Mouse (Mus musculus) liver, embryonic 11.5 days (tissue): ENCODE results near the gene Eml6. TPM values are rescaled to one million over a fixed set of nuclear protein-coding genes. Genes with fewer than 3 reads are reported as not detected.
A peak's percentile ranks its signal among the peaks of the same experiment; 100 is the strongest.

Experiments
- ATAC-seq: fragments of 200-750 bp; cut with Nextera tagmentation; replicated peaks from 2 replicates; pipeline ENCODE4 v1.8.0; 2017; ENCODE audit warnings: moderate number of reproducible peaks, mild to moderate bottlenecking, moderate TSS enrichment, moderate library complexity; ENCODE audit not compliant: low FRiP score
- DNase-seq: peaks from one replicate; pipeline ENCODE4 v3.0.0-alpha.2; 2017; ENCODE audit warnings: low spot score
- H3K27ac ChIP-seq: fragments of 300-500 bp; sonication (generic); 2 replicates; pipeline ENCODE4 v1.5.1; 2014; ENCODE audit warnings: mild to moderate bottlenecking, low read depth, low read length, control low read depth
- H3K27me3 ChIP-seq: fragments of 300-500 bp; sonication (generic); replicated peaks from 2 replicates; pipeline ENCODE4 v1.6.1; 2014; ENCODE audit warnings: low read length, mixed read lengths; ENCODE audit not compliant: control insufficient read depth, insufficient read depth
- H3K36me3 ChIP-seq: fragments of 300-500 bp; sonication (generic); 2 replicates; pipeline ENCODE4 v1.6.1; 2014; ENCODE audit warnings: mild to moderate bottlenecking, low read length, moderate library complexity, mixed read lengths; ENCODE audit not compliant: control insufficient read depth, insufficient read depth
- H3K4me1 ChIP-seq: fragments of 300-500 bp; sonication (generic); replicated peaks from 2 replicates; pipeline ENCODE4 v1.6.1; 2014; ENCODE audit warnings: low read length, mixed read lengths; ENCODE audit not compliant: control insufficient read depth, insufficient read depth
- H3K4me2 ChIP-seq: fragments of 300-500 bp; sonication (generic); 2 replicates; pipeline ENCODE4 v1.6.1; 2014; ENCODE audit warnings: mild to moderate bottlenecking, control low read depth, moderate library complexity
- H3K4me3 ChIP-seq: fragments of 300-500 bp; sonication (generic); 2 replicates; pipeline ENCODE4 v1.5.1; 2014; ENCODE audit warnings: low read depth, low read length, control low read depth
- H3K9ac ChIP-seq: fragments of 300-500 bp; sonication (generic); 2 replicates; pipeline ENCODE4 v1.6.1; 2014; ENCODE audit warnings: low read depth, low read length, control low read depth
- H3K9me3 ChIP-seq: fragments of 300-500 bp; sonication (generic); 2 replicates; pipeline ENCODE4 v1.6.1; 2016; ENCODE audit warnings: low read length, inconsistent platforms, mixed read lengths; ENCODE audit not compliant: control insufficient read depth
- WGBS: fragments of 180-500 bp; shearing (Covaris S2); extraction: QIAGEN DNeasy Blood & Tissue Kit; methylation state at CpG from one replicate; pipeline ENCODE4 v1.1.7; 2014; 5-methylcytosine and 5-hydroxymethylcytosine counted together
- polyA plus RNA-seq: library from polyadenylated mRNA; unstranded; fragments of >200 nt; fragmentation: Nextera tagmentation; extraction: Ambion mirVana; gene quantifications from 2 replicates; pipeline ENCODE4 v1.2.1, GENCODE M21; 2014

Eml6 gene
- polyA plus RNA-seq: 0.22 and 0.25 TPM in 2 replicates

GRCm38 (mm10) chr11:30025835-30026472, at the start of gene Eml6:
Eml6 (minus strand) TSS chr11:30026033.
- Histone ChIP-seq H3K9ac (peak within 1 kb of the TSS; percentile 50; the same call in 1 of the 2 replicates), H3K27ac (no peak within 1 kb of the TSS), H3K27me3 (peaks cover 31% of the 10 kb centered on the region), H3K4me1 (no peaks in the 10 kb centered on the region; the same call in 1 of the 2 replicates), H3K4me2 (peak within 1 kb of the TSS; percentile 89), H3K4me3 (peak within 1 kb of the TSS; percentile 61), H3K36me3 (no peaks in the 10 kb centered on the region), H3K9me3 (no peaks in the 10 kb centered on the region)
- peak; percentile 84 for DNase-seq
- 1% methylated on average over 39 of the region's 39 CpGs for WGBS
- peak; percentile 97 for ATAC-seq

GRCm38 (mm10) chr11:30057299-30057698, 31.5 kb upstream of the Eml6 start:
- no peak for DNase-seq
- no peak overlapping the region for H3K4me2 ChIP-seq

DNA sequence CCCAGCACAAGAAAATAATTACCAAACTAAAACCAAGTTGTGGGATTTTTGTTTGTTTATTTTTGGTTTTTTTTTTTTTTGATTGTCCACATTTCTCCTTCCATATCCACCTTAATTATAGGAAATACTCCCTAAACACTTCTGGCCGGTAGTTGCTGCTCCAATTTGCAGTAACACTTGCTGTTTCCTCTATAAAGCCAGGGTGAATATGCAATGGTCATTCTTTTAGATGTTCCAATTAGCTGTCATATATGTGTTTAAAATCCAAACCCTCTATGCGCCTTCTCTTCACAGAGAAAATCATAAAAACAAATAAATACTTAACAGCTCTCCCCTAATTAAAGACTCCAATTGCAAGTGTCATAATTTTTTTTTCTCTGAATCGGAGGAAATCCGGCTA, 689 bp downstream of the Eml6 start:
- H3K9me3 ChIP-seq: no peaks in the 10 kb centered on the region
- no peaks in the 10 kb centered on the region for H3K36me3 ChIP-seq
- ATAC-seq (no peak), DNase-seq (no peak)
- peak overlapping the region; percentile 61 for H3K4me3 ChIP-seq
- peak overlapping the region; percentile 89 for H3K4me2 ChIP-seq
- peaks cover 31% of the 10 kb centered on the region for H3K27me3 ChIP-seq
- WGBS: 8% methylated on average over 4 of the region's 4 CpGs
- H3K4me1 ChIP-seq: no peaks in the 10 kb centered on the region; the same call in 1 of the 2 replicates
- H3K9ac ChIP-seq: no peak overlapping the region
- H3K27ac ChIP-seq: no peak overlapping the region

More at GRCm38 (mm10) chr11:30057299-30057698, 31.5 kb upstream of the Eml6 start:
- Histone ChIP-seq H3K4me3 (no peak overlapping the region), H3K27ac (no peak overlapping the region), H3K4me1 (no peaks in the 10 kb centered on the region), H3K36me3 (no peaks in the 10 kb centered on the region), H3K9me3 (no peaks in the 10 kb centered on the region), H3K27me3 (no peaks in the 10 kb centered on the region), H3K9ac (no peak overlapping the region)
- WGBS: 46% methylated on average over 8 of the region's 8 CpGs
- no peak for ATAC-seq

GRCm38 (mm10) chr11:30024261-30025071, 1.4 kb downstream of the Eml6 start:
- H3K4me3 ChIP-seq: peak overlapping the region; percentile 61
- H3K9ac ChIP-seq: no peak overlapping the region
- ATAC-seq: no peak
- no peak overlapping the region for H3K27ac ChIP-seq
- peak; percentile 45 for DNase-seq
- H3K4me1 ChIP-seq: no peaks in the 10 kb centered on the region; the same call in 1 of the 2 replicates
- H3K27me3 ChIP-seq: peaks cover 31% of the 10 kb centered on the region
- H3K9me3 ChIP-seq: no peaks in the 10 kb centered on the region
- no peaks in the 10 kb centered on the region for H3K36me3 ChIP-seq
- peak overlapping the region; percentile 89 for H3K4me2 ChIP-seq
- 1% methylated on average over 57 of the region's 57 CpGs for WGBS

DNA sequence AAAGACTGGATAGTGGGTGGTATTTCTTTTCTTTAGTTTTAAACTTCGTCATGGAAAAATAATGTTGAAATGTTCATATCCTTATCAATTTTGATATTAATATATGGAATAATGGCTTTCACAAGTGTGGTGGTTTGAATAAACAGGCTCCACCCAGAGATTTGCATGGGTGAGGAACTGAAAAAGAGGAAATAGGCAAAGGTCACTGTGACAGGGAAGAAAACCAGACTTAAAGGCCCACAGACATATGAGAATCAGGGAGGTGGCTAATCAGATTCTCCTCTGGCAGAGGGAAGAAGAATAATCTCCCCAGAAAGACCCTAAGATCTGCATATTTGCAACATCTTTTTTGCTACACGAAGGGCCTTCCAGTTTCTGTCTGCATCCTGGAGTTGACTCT, 39.6 kb downstream of the Eml6 start:
- no peaks in the 10 kb centered on the region for H3K27me3 ChIP-seq
- no peaks in the 10 kb centered on the region for H3K4me1 ChIP-seq
- ATAC-seq (no peak), DNase-seq (no peak)
- H3K27ac ChIP-seq: no peak overlapping the region
- H3K4me2 ChIP-seq: no peak overlapping the region
- H3K9me3 ChIP-seq: no peaks in the 10 kb centered on the region
- no peak overlapping the region for H3K4me3 ChIP-seq
- WGBS: 57% methylated on average over 2 of the region's 2 CpGs
- H3K9ac ChIP-seq: no peak overlapping the region
- no peaks in the 10 kb centered on the region for H3K36me3 ChIP-seq

GRCm38 (mm10) chr11:29968874-29969273, 57.0 kb downstream of the Eml6 start:
- H3K9me3 ChIP-seq: no peaks in the 10 kb centered on the region
- H3K27ac ChIP-seq: no peak overlapping the region
- DNase-seq (no peak), ATAC-seq (no peak)
- 79% methylated on average over 1 of the region's 1 CpGs for WGBS
- H3K4me2 ChIP-seq: no peak overlapping the region
- no peak overlapping the region for H3K9ac ChIP-seq
- no peaks in the 10 kb centered on the region for H3K36me3 ChIP-seq
- H3K27me3 ChIP-seq: no peaks in the 10 kb centered on the region
- no peaks in the 10 kb centered on the region for H3K4me1 ChIP-seq
- H3K4me3 ChIP-seq: no peak overlapping the region

DNA sequence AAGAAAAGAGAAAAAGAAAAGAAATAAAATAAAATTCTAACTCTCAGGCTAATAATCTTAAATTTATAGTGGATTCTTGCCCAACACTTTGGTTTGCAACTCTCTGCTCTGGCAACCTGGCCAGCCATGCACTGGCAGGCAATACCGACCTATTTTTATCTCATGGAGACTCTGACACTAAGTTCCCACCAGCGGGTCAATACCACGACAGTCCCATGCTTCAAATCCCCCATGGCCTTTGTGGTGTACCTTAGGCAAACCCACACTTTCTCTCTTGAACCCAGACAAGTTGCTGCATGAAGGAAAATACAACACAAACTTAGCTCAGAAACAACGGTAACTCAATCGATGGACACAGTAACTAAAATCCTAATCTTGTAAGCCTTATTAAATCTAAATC, 66.5 kb downstream of the Eml6 start:
- Histone ChIP-seq H3K4me1 (no peaks in the 10 kb centered on the region), H3K27me3 (no peaks in the 10 kb centered on the region), H3K9ac (no peak overlapping the region), H3K9me3 (no peaks in the 10 kb centered on the region), H3K36me3 (no peaks in the 10 kb centered on the region), H3K27ac (no peak overlapping the region), H3K4me3 (no peak overlapping the region), H3K4me2 (no peak overlapping the region)
- DNase-seq: no peak
- 86% methylated on average over 5 of the region's 5 CpGs for WGBS
- no peak for ATAC-seq

GRCm38 (mm10) chr11:29944661-29945060, 81.2 kb downstream of the Eml6 start:
- Histone ChIP-seq H3K4me2 (no peak overlapping the region), H3K36me3 (no peaks in the 10 kb centered on the region), H3K4me3 (no peak overlapping the region), H3K27ac (no peak overlapping the region), H3K9me3 (no peaks in the 10 kb centered on the region), H3K4me1 (no peaks in the 10 kb centered on the region), H3K9ac (no peak overlapping the region), H3K27me3 (no peaks in the 10 kb centered on the region)
- ATAC-seq (no peak), DNase-seq (no peak)
- WGBS: 79% methylated on average over 3 of the region's 3 CpGs
